Mouse (Mus musculus): ENCODE results near the gene H2-DMb2. TPM values are rescaled to one million over a fixed set of nuclear protein-coding genes. Genes with fewer than 3 reads are reported as not detected.
"Not testable (repeated sequence)": the region's sequence is repeated elsewhere in the genome, so short reads cannot be mapped to it uniquely, and the experiment has no call there.

The H2-DMb2 gene
- polyA plus RNA-seq, 1 experiment from 2014 or later, result 0.17 TPM

DNA sequence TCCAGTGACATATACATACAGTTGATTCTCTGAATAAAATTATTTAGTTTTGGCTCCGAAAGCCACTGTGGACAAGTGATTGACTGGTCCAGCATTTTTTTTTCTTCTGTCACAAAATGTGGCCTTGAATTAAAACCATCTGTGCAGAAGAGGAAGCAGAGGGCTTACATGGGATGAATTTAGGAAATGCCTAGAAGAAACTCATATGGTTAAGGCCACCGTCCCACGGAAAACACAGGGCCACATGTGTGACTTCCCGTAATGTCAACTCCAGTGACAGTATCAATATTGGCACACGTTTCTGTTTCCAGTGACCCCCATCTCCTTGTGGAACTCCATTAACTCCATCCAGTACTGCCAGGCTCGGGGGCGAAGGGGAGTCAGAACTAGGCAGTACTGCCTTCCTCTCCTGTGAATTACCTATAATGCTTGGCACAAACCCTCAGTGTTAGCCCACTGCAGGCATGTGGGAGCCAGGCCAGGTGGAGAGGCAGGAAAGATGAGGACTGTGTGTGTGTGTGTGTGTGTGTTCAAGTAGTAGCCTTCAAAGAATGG is 574 bp upstream of the H2-DMb2 start:
- H3K9me3 ChIP-seq, result no peaks in the 10 kb centered on the region
- peaks cover 41% of the 10 kb centered on the region for H3K27me3 ChIP-seq (replicated peaks; ENCODE audit: low read depth, poor library complexity, severe bottlenecking)
- no peak overlapping the region for H3K4me3 ChIP-seq
- WGBS, result 61% methylated on average over 7 of the region's 7 CpGs
- peak overlapping the region; percentile 14; the same call in 1 of the 2 replicates for H3K27ac ChIP-seq (replicated peaks)
- H3K4me1 ChIP-seq, result peaks cover 36% of the 10 kb centered on the region
- DNase-seq (ENCODE audit: low spot score), result no peak
- H3K36me3 ChIP-seq (replicated peaks), result no peaks in the 10 kb centered on the region

DNA sequence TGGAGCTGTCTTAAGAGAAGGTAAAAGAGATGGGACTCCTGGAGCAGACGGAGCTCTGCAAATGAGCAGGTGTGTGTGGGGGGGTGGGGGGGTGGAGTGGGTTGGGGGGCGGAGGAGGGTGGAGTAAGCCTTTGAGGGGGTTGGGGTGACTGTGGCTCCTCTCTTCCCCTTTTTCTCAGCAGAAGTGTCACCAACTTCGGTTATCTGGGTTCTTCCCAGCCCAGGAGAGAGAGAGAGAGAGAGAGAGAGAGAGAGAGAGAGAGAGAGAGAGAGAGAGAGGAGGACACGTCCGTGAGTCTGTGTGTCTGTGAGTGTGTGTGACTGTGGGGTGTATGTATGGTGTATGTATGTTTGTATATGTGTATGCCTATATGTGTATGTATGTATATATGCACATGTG is 354 bp downstream of the H2-DMb2 start:
- DNase-seq (ENCODE audit: low spot score), result no peak
- Histone ChIP-seq H3K27ac (replicated peaks) (no peak overlapping the region), H3K9me3 (no peaks in the 10 kb centered on the region), H3K4me3 (no peak overlapping the region), H3K4me1 (peaks cover 36% of the 10 kb centered on the region), H3K27me3 (replicated peaks; ENCODE audit: low read depth, poor library complexity, severe bottlenecking) (peaks cover 31% of the 10 kb centered on the region), H3K36me3 (replicated peaks) (no peaks in the 10 kb centered on the region)
- 73% methylated on average over 5 of the region's 5 CpGs for WGBS

DNA sequence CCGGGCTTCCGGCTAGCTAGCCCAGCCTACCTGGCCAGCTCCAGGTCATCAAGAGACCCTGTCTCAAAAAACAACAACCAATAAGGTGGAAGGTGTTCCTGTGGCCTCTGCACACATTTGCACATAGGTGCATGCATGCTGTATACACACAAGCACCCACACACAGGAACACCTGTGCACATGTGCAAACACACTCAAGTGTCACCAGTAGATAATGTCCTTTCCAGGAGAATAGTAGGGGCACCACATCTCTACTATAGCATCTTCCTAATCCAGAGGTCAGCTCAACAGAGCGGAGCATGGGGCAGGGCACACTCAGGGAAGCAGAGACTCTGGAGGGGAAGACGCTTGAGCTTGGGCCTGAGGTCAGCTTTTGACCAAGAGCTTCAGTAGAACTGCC is 1.1 kb downstream of the H2-DMb2 start:
- H3K27me3 ChIP-seq (replicated peaks; ENCODE audit: low read depth, poor library complexity, severe bottlenecking), result peaks cover 24% of the 10 kb centered on the region
- H3K36me3 ChIP-seq (replicated peaks); DNase-seq (ENCODE audit: low spot score); H3K9me3 ChIP-seq; H3K4me3 ChIP-seq; H3K27ac ChIP-seq (replicated peaks): not testable (repeated sequence)
- peaks cover 29% of the 10 kb centered on the region for H3K4me1 ChIP-seq
- WGBS, result 85% methylated on average over 4 of the region's 4 CpGs

DNA sequence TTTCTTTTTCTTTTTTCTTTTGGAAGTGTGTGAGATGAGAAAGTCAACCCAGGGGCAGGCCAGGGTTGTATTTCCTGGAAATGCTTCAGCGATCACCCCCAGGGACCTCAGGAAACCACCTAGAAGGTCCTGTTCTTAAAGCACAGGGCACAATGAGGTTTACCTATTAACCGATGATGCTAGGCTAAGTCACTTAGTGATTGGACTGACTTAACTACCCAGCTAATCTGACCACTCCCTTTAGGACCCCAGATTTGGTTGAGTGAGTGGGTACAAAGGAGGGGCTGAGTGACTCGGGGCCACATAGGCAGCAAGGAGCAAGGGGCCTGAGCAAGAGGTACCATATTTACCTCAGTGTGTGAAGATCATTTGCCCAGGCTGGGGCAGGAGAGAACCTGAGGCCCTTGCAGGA is 1.9 kb downstream of the H2-DMb2 start:
- Histone ChIP-seq H3K9me3 (no peaks in the 10 kb centered on the region), H3K4me1 (peaks cover 22% of the 10 kb centered on the region), H3K36me3 (replicated peaks) (no peaks in the 10 kb centered on the region), H3K4me3 (no peak overlapping the region), H3K27me3 (replicated peaks; ENCODE audit: low read depth, poor library complexity, severe bottlenecking) (peaks cover 16% of the 10 kb centered on the region), H3K27ac (replicated peaks) (no peak overlapping the region)
- DNase-seq (ENCODE audit: low spot score), result no peak
- 73% methylated on average over 3 of the region's 3 CpGs for WGBS

DNA sequence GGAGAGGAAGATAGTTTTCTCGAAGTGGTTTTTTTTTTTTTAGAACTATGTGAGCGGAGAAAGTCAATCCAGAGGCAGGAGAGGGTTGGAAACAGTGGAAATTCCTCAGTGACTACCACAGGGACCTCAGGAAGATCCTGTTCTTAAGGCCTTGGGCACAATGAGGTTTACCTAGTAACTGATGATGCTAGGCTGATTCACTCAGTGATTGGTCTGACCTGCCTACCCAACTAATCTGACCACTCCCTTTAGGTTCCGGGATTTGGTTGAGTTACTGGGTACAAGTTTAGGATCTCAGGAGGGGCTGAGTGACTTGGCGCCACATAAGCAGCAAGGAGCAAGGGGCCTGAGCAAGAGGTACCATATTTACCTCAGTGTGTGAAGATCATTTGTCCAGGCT is 9.8 kb downstream of the H2-DMb2 start, which contains the start of gene H2-DMb1:
Gene H2-DMb1 (plus strand): TSS at position 150 of the 400 bp plus-strand sequence.
- Histone ChIP-seq H3K4me3 (no peak within 1 kb of the TSS), H3K27ac (replicated peaks) (no peak within 1 kb of the TSS), H3K36me3 (replicated peaks) (no peaks in the 10 kb centered on the region), H3K4me1 (no peaks in the 10 kb centered on the region), H3K9me3 (no peaks in the 10 kb centered on the region), H3K27me3 (replicated peaks; ENCODE audit: low read depth, poor library complexity, severe bottlenecking) (no peaks in the 10 kb centered on the region)
- 60% methylated on average over 4 of the region's 4 CpGs for WGBS
- DNase-seq (ENCODE audit: low spot score), result no peak

DNA sequence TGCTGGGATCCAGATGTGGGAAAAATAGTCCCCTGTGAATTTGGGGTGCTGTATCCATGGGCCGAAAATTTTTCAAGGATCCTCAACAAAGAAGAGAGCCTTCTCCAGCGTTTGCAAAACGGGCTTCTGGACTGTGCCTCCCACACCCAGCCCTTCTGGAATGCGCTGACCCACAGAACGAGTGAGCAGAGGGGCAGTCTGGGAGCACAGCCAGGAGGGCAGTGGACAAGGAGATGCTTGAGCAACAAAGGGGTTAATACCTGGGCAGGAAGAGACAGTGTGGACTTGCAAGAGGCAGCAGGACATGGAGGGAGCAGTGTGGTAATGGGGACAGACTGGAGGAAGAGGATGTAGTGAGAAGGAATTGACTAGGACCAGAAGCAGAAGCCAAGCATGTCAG is 12.4 kb downstream of the H2-DMb2 start:
- Histone ChIP-seq H3K27ac (replicated peaks) (no peak overlapping the region), H3K4me1 (no peaks in the 10 kb centered on the region), H3K27me3 (replicated peaks; ENCODE audit: low read depth, poor library complexity, severe bottlenecking) (no peaks in the 10 kb centered on the region), H3K36me3 (replicated peaks) (no peaks in the 10 kb centered on the region), H3K9me3 (no peaks in the 10 kb centered on the region), H3K4me3 (no peak overlapping the region)
- 68% methylated on average over 5 of the region's 5 CpGs for WGBS
- no peak for DNase-seq (ENCODE audit: low spot score)

DNA sequence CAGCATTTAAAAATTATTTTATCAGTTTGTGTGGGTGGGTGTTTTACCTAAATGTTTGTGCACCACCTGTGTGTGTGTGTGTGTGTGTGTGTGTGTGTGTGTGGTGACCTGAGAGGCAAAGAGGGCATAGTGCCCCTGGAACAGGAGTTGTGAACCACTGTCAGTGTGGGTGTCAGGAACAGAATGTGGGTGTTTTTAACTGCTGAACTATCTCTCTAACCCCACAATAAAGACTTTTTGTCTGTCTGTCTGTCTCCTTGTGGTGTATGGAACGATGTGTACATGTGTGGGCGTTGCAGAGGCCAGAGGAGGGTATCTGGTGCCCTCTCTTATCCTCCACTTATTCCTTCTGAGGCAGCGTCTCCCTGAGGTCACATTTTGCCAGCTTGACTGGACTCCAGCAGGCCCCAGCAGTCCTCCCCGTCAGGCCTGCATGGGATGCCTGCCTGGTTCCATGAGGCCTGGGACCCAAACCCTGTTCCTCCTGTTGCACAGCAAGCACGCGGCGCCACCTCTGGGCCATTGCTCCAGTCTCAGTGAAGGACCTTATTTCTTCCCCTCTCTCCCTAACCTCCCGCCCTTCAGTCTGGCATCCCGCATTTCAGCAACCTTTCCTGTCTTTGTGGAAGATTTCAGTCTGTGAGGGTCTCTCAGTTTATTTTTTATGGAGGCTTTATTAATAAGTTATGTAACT is 21.2 kb downstream of the H2-DMb2 start:
- 40% methylated on average over 9 of the region's 9 CpGs for WGBS
- DNase-seq (ENCODE audit: low spot score), result peak; percentile 38
- no peaks in the 10 kb centered on the region for H3K4me1 ChIP-seq
- H3K27ac ChIP-seq (replicated peaks), result no peak overlapping the region
- H3K4me3 ChIP-seq, result no peak overlapping the region
- H3K36me3 ChIP-seq (replicated peaks), result no peaks in the 10 kb centered on the region
- 0 out of 2 replicates have a peak, but pooled peaks cover 4% of the 10 kb centered on the region for H3K9me3 ChIP-seq
- H3K27me3 ChIP-seq (replicated peaks; ENCODE audit: low read depth, poor library complexity, severe bottlenecking), result 0 out of 2 replicates have a peak, but pooled peaks cover 4% of the 10 kb centered on the region

DNA sequence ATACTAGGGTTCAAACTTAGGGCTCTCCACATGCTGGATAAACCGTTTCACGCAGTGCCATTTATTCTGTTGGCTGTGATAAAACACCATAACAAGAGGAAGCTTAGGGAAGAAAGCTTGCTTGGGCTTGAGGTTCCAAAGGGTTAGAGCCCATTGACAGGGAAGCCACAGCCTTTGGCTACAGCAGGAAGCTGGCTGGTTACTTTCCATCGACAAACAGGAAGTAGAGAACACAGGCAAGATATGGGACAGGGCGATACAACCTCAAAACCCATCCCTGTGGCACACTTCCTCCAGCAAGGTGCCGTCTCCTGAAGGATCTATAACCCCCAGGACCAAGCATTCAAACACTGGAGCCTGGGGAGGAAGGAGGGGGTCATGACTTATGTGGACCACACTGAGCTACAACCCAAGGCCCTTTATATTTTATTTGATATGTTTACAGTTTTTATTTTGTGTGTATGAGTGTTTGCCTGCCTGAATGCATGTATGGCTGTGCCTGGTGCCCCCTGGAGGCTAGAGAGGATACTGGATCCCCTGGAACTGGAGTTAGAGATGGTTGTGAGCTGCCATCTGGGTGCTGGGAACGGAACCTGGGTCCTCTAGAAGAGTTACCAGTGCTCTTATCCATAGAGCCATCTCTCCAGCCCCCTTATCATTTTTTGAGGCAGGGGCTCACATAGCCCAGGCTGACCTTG is 22.1 kb downstream of the H2-DMb2 start:
- Histone ChIP-seq H3K4me1 (no peaks in the 10 kb centered on the region), H3K9me3 (0 out of 2 replicates have a peak, but pooled peaks cover 4% of the 10 kb centered on the region), H3K27me3 (replicated peaks; ENCODE audit: low read depth, poor library complexity, severe bottlenecking) (0 out of 2 replicates have a peak, but pooled peaks cover 4% of the 10 kb centered on the region), H3K4me3 (no peak overlapping the region), H3K36me3 (replicated peaks) (no peaks in the 10 kb centered on the region), H3K27ac (replicated peaks) (no peak overlapping the region)
- no peak for DNase-seq (ENCODE audit: low spot score)
- 84% methylated on average over 6 of the region's 6 CpGs for WGBS

DNA sequence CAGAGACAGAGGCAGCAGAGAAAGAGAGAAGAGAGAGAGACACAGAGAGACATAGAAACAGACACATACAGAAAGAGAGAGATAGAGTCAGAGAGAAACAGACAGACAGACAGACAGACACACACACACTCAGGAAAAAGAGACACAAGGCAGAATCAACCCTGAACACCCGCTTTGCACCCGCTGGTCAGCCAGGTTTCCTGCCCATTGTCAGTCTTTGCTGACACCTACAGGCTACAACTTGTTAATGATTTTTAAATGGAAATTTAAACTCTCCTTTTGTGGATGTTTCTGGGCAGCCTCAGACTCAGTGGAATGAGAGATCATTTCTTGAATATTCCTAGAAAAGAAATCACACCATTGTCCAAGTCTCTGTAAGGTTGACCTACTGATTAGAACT is 26.2 kb downstream of the H2-DMb2 start:
- DNase-seq (ENCODE audit: low spot score), result peak; percentile 44
- no peaks in the 10 kb centered on the region for H3K4me1 ChIP-seq
- H3K36me3 ChIP-seq (replicated peaks), result no peaks in the 10 kb centered on the region
- WGBS, result under 1% methylated on average over 2 of the region's 2 CpGs
- peaks cover 8% of the 10 kb centered on the region; the same call in 1 of the 2 replicates for H3K27me3 ChIP-seq (replicated peaks; ENCODE audit: low read depth, poor library complexity, severe bottlenecking)
- no peak overlapping the region for H3K27ac ChIP-seq (replicated peaks)
- H3K9me3 ChIP-seq, result peaks cover 11% of the 10 kb centered on the region
- no peak overlapping the region for H3K4me3 ChIP-seq

DNA sequence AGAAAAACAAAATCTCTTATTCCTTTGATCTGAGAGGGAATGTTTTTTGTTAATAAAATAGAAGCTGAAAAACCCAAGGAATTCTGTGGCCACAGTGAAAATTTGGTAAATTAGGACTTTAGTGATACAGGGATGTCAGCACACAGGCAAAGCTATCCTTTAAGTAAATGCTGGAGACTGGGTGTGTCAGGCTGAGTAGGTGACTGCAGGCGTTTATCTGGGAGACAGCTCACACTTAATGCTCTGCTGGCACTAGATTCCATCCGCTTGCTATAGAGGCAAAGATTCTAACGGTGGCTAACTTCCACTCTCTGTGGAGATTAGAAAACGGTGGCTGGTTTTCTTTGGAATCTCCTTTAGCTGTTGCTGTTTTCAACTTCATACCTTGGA is 27.4 kb downstream of the H2-DMb2 start:
- no peak for DNase-seq (ENCODE audit: low spot score)
- Histone ChIP-seq H3K9me3 (peaks cover 11% of the 10 kb centered on the region), H3K4me1 (no peaks in the 10 kb centered on the region), H3K4me3 (no peak overlapping the region), H3K36me3 (replicated peaks) (no peaks in the 10 kb centered on the region), H3K27ac (replicated peaks) (no peak overlapping the region), H3K27me3 (replicated peaks; ENCODE audit: low read depth, poor library complexity, severe bottlenecking) (peaks cover 8% of the 10 kb centered on the region; the same call in 1 of the 2 replicates)
- WGBS, result 33% methylated on average over 4 of the region's 4 CpGs

DNA sequence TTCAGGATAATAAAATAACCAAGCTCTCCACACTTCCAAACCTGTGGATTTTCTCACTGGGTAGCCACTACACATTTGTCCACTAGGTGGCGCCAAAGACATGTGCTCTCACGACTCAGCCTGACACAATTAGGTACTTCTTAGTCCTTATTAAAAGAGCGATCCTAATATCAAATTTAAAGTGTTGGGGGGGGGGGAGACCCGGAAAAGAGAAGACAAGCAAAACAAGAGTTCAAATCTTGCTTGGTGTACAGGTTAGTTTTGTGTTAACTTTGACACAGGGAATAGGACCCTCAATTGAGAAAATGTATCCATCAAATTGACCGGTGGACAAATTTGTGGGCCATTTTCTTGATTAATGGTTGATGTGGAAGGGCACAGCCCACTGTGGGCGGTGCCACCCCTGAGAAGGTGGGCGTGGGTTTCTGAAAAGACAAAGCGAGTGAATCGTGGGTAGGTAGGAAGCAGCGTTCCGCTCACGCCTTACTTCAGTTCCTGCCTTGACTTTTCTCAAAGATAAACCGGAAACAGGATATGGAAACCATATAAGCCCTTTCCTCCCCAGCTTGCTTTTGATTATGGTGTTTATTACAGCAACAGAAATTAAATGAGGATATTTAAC is 27.9 kb downstream of the H2-DMb2 start:
- Histone ChIP-seq H3K4me1 (no peaks in the 10 kb centered on the region), H3K9me3 (peaks cover 9% of the 10 kb centered on the region), H3K36me3 (replicated peaks) (no peaks in the 10 kb centered on the region), H3K27ac (replicated peaks) (no peak overlapping the region), H3K27me3 (replicated peaks; ENCODE audit: low read depth, poor library complexity, severe bottlenecking) (peaks cover 8% of the 10 kb centered on the region; the same call in 1 of the 2 replicates), H3K4me3 (no peak overlapping the region)
- 47% methylated on average over 13 of the region's 13 CpGs for WGBS
- DNase-seq (ENCODE audit: low spot score), result peak; percentile 75

DNA sequence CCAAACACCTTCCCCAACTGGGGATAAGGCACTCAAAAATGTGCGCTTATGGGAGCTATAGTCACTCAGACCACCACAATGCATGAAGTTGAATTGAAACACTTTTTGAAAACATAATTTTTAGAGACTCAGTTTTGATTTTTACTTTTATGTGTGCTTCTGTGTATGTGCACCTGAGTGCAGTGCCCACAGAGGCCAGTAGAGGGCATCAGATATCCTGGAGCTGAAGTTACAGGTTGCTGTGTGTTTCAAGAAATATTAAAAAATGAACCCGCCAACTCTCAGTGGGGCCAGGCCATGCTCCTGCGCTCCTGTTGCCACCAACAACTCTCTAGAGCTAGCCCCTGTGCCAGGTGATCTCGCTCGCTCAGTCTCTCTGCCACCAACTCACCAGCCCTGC is 29.4 kb downstream of the H2-DMb2 start:
- no peak overlapping the region for H3K27ac ChIP-seq (replicated peaks)
- H3K9me3 ChIP-seq, result peaks cover 16% of the 10 kb centered on the region
- no peaks in the 10 kb centered on the region for H3K36me3 ChIP-seq (replicated peaks)
- DNase-seq (ENCODE audit: low spot score), result no peak
- peaks cover 8% of the 10 kb centered on the region; the same call in 1 of the 2 replicates for H3K27me3 ChIP-seq (replicated peaks; ENCODE audit: low read depth, poor library complexity, severe bottlenecking)
- 98% methylated on average over 5 of the region's 5 CpGs for WGBS
- no peak overlapping the region for H3K4me3 ChIP-seq
- H3K4me1 ChIP-seq, result no peaks in the 10 kb centered on the region
